Mouse (Mus musculus) lung, embryonic 14.5 days (tissue): ENCODE results near the gene Car4. TPM values are rescaled to one million over a fixed set of nuclear protein-coding genes. Genes with fewer than 3 reads are reported as not detected.
A peak's percentile ranks its signal among the peaks of the same experiment; 100 is the strongest.

Experiments
- ATAC-seq: fragments of 200-750 bp; cut with Nextera tagmentation; 2 replicates; pipeline ENCODE4 v1.8.0; 2017; ENCODE audit warnings: mild to moderate bottlenecking, moderate TSS enrichment, moderate library complexity; ENCODE audit not compliant: insufficient read depth
- DNase-seq: peaks from one replicate; pipeline ENCODE4 v3.0.0-alpha.2; 2015
- H3K27ac ChIP-seq: fragments of 300-500 bp; sonication (generic); 2 replicates; pipeline ENCODE4 v1.5.1; 2014; ENCODE audit warnings: low read depth, mild to moderate bottlenecking, moderate library complexity
- H3K27me3 ChIP-seq: fragments of 300-500 bp; sonication (generic); 2 replicates; pipeline ENCODE4 v1.6.1; 2014; ENCODE audit warnings: low read length, control low read depth; ENCODE audit not compliant: insufficient read depth
- H3K36me3 ChIP-seq: fragments of 300-500 bp; sonication (generic); 2 replicates; pipeline ENCODE4 v1.6.1; 2014; ENCODE audit warnings: control low read depth; ENCODE audit not compliant: insufficient read depth
- H3K4me1 ChIP-seq: fragments of 300-500 bp; sonication (generic); 2 replicates; pipeline ENCODE4 v1.6.1; 2014; ENCODE audit warnings: antibody characterized with exemption, control low read depth; ENCODE audit not compliant: insufficient read depth
- H3K4me2 ChIP-seq: fragments of 300-500 bp; sonication (generic); 2 replicates; pipeline ENCODE4 v1.6.1; 2014; ENCODE audit warnings: mild to moderate bottlenecking
- H3K4me3 ChIP-seq: fragments of 300-500 bp; sonication (generic); 2 replicates; pipeline ENCODE4 v1.5.1; 2014; ENCODE audit warnings: low read depth, low read length
- H3K9ac ChIP-seq: fragments of 300-500 bp; sonication (generic); 2 replicates; pipeline ENCODE4 v1.6.1; 2014
- H3K9me3 ChIP-seq: fragments of 300-500 bp; sonication (generic); 2 replicates; pipeline ENCODE4 v1.6.1; 2016; ENCODE audit warnings: low read depth, low read length, control low read depth
- CTCF ChIP-seq: IDR thresholded peaks from 2 replicates; pipeline ENCODE4 v1.5.1; 2016; ENCODE audit warnings: antibody characterized with exemption, low read depth
- WGBS: fragments of 180-500 bp; shearing (Covaris S2); extraction: QIAGEN DNeasy Blood & Tissue Kit; methylation state at CpG from one replicate; pipeline ENCODE4 v1.1.7; 2014; 5-methylcytosine and 5-hydroxymethylcytosine counted together
- polyA plus RNA-seq: library from polyadenylated mRNA; unstranded; fragments of >200 nt; fragmentation: Nextera tagmentation; extraction: Ambion mirVana; gene quantifications from 2 replicates; pipeline ENCODE4 v1.2.1, GENCODE M21; 2014

Gene Car4
- polyA plus RNA-seq, 1 experiment from 2014 or later: 0.28 TPM

DNA sequence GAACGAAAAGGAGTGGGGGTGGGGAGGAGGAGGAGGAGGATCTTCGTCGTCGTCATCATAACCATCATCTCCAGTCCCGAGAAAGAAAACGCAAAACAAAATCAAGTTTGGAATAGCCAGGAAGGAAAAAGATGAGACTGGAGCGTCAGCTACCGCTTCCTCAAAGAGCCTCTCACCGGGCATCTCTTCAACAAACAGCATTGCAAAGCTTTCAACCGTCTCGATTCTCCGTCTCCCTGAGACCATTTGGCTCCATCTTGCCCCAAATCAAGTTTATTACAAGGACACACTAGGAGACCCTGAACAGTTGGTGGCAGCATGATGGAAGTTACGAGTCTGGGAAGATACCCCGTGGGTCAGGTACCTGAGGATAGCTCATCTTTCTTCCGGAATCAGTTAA, 415 bp upstream of the Car4 start:
- Histone ChIP-seq H3K4me1 (no peaks in the 10 kb centered on the region), H3K9me3 (no peaks in the 10 kb centered on the region), H3K36me3 (no peaks in the 10 kb centered on the region), H3K9ac (no peak overlapping the region), H3K27ac (no peak overlapping the region), H3K4me2 (peak overlapping the region; percentile 55), H3K27me3 (peaks cover 34% of the 10 kb centered on the region), H3K4me3 (peak overlapping the region; percentile 17; the same call in 1 of the 2 replicates)
- DNase-seq: no peak
- ATAC-seq: no peak
- 3% methylated on average over 15 of the region's 15 CpGs for WGBS
- TF ChIP-seq CTCF: no peak

GRCm38 (mm10) chr11:84958271-84958630, 665 bp downstream of the Car4 start:
- Histone ChIP-seq H3K27ac (no peak overlapping the region), H3K4me3 (peak overlapping the region; percentile 17; the same call in 1 of the 2 replicates)
- no peak for TF ChIP-seq CTCF

GRCm38 (mm10) chr11:84959181-84959580, 1.6 kb downstream of the Car4 start:
- TF ChIP-seq CTCF: no peak
- Histone ChIP-seq H3K27me3 (peaks cover 34% of the 10 kb centered on the region), H3K27ac (no peak overlapping the region), H3K9me3 (no peaks in the 10 kb centered on the region), H3K36me3 (no peaks in the 10 kb centered on the region), H3K9ac (no peak overlapping the region), H3K4me1 (no peaks in the 10 kb centered on the region), H3K4me2 (no peak overlapping the region), H3K4me3 (no peak overlapping the region)
- ATAC-seq (no peak), DNase-seq (no peak)
- WGBS: 43% methylated on average over 5 of the region's 5 CpGs

More at GRCm38 (mm10) chr11:84958271-84958630, 665 bp downstream of the Car4 start:
- no peak for DNase-seq
- Histone ChIP-seq H3K4me1 (no peaks in the 10 kb centered on the region), H3K27me3 (peaks cover 34% of the 10 kb centered on the region), H3K36me3 (no peaks in the 10 kb centered on the region), H3K4me2 (peak overlapping the region; percentile 55; the same call in 1 of the 2 replicates), H3K9ac (no peak overlapping the region), H3K9me3 (no peaks in the 10 kb centered on the region)
- ATAC-seq: no peak
- 2% methylated on average over 11 of the region's 11 CpGs for WGBS

DNA sequence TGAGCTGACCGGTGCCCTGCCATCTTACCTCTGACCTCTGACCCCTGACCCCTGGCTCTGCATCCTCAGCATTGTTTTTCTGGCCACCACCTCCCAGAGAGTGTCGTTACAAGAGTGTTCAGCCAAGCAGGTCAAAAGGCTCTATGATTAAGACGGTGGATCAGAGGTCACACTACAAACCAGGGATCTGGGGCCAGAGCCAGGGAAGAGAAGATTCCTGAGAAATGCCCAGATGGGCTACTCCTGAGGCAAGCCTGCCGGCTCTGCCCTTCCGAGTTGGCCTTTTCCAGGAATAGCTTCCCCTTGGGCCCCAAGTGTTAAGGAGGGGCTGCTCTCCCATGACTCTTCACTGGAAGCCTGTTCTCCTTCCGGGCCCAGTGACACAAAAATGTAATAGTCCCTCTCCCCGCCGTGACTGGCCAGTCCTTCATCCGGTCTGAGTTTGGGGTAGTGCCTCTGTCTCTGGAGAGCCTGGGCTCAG, 2.2 kb downstream of the Car4 start:
- Histone ChIP-seq H3K27ac (no peak overlapping the region), H3K9me3 (no peaks in the 10 kb centered on the region), H3K36me3 (no peaks in the 10 kb centered on the region), H3K4me1 (no peaks in the 10 kb centered on the region), H3K4me3 (no peak overlapping the region), H3K9ac (no peak overlapping the region), H3K27me3 (peaks cover 34% of the 10 kb centered on the region), H3K4me2 (no peak overlapping the region)
- ATAC-seq (no peak), DNase-seq (peak; percentile 35)
- 4% methylated on average over 9 of the region's 9 CpGs for WGBS
- no peak for TF ChIP-seq CTCF

DNA sequence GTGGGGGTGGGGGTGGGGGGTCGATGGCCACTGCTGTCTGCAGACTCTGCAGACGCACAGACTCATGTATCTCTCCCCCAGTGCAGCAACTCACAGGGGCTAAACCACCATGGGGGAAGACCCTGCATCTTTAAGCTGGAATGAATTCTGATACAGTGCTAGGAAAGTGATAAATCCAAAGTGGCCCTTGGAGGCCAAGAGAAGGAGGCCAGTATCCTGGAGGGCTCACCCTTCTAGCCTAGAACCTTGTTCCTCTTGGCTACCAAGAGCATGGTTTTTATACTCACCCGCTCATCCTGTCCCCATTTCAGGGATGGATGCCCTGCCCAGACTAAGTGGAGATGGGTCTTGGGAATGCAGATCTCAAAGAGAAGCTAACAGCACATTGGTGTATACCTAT, 2.7 kb downstream of the Car4 start:
- no peak for TF ChIP-seq CTCF
- 42% methylated on average over 3 of the region's 3 CpGs for WGBS
- Histone ChIP-seq H3K27me3 (peaks cover 34% of the 10 kb centered on the region), H3K9ac (no peak overlapping the region), H3K4me1 (no peaks in the 10 kb centered on the region), H3K9me3 (no peaks in the 10 kb centered on the region), H3K4me3 (no peak overlapping the region), H3K36me3 (no peaks in the 10 kb centered on the region), H3K27ac (no peak overlapping the region), H3K4me2 (no peak overlapping the region)
- ATAC-seq: no peak
- no peak for DNase-seq

- Histone ChIP-seq H3K9ac (no peak overlapping the region), H3K4me2 (no peak overlapping the region), H3K4me3 (no peak overlapping the region), H3K9me3 (no peaks in the 10 kb centered on the region), H3K27me3 (peaks cover 34% of the 10 kb centered on the region), H3K4me1 (no peaks in the 10 kb centered on the region), H3K27ac (no peak overlapping the region), H3K36me3 (no peaks in the 10 kb centered on the region)
- ATAC-seq: no peak
- no peak for DNase-seq
- TF ChIP-seq CTCF: no peak
- 62% methylated on average over 6 of the region's 6 CpGs for whole genome bisulfite sequencing
Observed at GRCm38 (mm10) chr11:84960780-84961179, 3.2 kb downstream of the Car4 start.

DNA sequence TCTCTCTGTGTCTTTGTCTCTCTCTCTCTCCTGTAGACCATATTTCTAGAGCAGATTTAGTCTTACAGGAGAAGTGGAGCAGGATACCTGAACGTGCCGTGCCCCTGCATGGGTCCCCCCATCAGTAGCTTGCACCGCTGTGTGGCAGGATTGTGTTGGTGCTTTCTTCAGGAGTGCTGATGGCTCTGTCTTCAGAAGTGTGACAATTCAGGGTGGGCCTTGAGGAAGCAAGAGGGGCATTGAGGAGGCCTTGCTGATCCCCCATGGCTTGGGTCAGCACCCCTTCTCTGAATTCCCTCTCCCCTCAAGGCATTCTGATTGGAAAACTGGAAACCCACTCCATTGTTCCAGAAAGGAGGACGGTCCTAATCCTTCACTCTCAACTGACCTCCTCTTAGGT, 4.0 kb downstream of the Car4 start:
- peaks cover 30% of the 10 kb centered on the region for H3K27me3 ChIP-seq
- ATAC-seq (no peak), DNase-seq (no peak)
- no peaks in the 10 kb centered on the region for H3K9me3 ChIP-seq
- 88% methylated on average over 4 of the region's 4 CpGs for WGBS
- no peak overlapping the region for H3K9ac ChIP-seq
- no peak for TF ChIP-seq CTCF
- no peaks in the 10 kb centered on the region for H3K36me3 ChIP-seq
- no peak overlapping the region for H3K4me3 ChIP-seq
- H3K27ac ChIP-seq: no peak overlapping the region
- H3K4me1 ChIP-seq: no peaks in the 10 kb centered on the region
- H3K4me2 ChIP-seq: no peak overlapping the region

GRCm38 (mm10) chr11:84962536-84962935, 5.0 kb downstream of the Car4 start:
- Histone ChIP-seq H3K4me1 (no peaks in the 10 kb centered on the region), H3K27ac (no peak overlapping the region), H3K4me3 (no peak overlapping the region), H3K4me2 (no peak overlapping the region), H3K36me3 (no peaks in the 10 kb centered on the region), H3K9me3 (no peaks in the 10 kb centered on the region), H3K27me3 (peaks cover 20% of the 10 kb centered on the region), H3K9ac (no peak overlapping the region)
- DNase-seq (no peak), ATAC-seq (no peak)
- TF ChIP-seq CTCF: no peak
- 77% methylated on average over 4 of the region's 4 CpGs for WGBS
